Mouse (Mus musculus) left cerebral cortex, postnatal 25 days (tissue): Measurements from ENCODE around the gene Ccdc57. TPM values are rescaled to one million over a fixed set of nuclear protein-coding genes. Genes with fewer than 3 reads are reported as not detected.

Experiments used
- DNase-seq, 2 experiments: peaks; one replicate each; pipeline ENCODE4 v3.0.0; 2022; ENCODE audit warnings: low spot score in 2 of 2, mixed read lengths in 1 of 2
- intact Hi-C: fragments of 180-260 bp; cut with DNase I; formaldehyde crosslinking; loops from one replicate; pipeline ENCODE4 v1.15.1; 2025
- total RNA-seq, 2 experiments: library from RNA; stranded (reverse); gene quantifications; 2 replicates each; pipeline ENCODE4 v1.2.3; 2021

Gene Ccdc57
- total RNA-seq, 2 experiments from 2014 or later = 6.7 to 8.0 TPM

DNA sequence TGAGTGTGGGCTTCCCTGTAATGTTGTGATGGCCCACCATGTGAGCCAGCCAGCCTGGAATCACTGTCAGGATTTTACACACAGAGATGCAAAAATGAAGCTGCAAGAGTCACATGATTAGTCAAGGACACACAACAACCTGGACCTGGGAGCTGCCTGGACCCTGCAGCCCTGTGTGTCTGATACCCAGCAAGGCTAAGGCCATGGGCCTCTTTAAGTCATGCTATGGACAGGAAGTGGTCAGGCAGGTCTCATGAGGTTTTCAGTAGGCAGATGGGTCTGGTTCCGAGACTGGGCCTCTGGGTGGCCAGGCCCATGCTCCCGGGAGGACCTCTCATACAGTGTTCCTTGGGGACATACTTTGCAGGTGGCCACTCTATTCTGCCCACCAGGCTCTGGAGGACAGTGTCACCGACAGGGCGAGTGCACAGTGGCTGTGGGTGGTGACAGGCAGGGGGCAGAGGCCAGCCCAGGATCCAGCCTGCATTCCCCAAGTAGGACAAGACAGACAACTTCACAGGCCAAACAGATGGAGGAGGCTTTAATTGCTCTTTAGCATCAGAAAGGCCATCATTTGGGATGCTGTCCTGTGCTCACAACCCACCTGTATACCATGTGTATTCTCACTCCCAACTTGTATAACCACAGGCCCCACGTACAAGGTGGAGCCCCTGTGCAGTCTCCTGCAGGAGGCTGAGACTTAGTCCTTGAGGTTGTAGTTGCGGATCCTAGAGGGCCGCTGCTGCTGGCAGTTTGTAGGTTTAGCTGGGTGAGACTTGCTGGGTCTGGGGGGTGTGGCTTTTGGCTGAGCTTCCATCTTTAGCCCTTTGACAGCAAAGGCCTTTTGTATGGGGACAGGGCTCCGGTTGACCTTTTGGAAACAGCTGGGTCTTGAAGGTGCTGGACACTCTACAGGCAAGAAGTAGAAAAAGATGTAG lies 106.4 kb downstream of the Ccdc57 start:
- intact Hi-C loops = no loop called here
- no peak for DNase-seq

DNA sequence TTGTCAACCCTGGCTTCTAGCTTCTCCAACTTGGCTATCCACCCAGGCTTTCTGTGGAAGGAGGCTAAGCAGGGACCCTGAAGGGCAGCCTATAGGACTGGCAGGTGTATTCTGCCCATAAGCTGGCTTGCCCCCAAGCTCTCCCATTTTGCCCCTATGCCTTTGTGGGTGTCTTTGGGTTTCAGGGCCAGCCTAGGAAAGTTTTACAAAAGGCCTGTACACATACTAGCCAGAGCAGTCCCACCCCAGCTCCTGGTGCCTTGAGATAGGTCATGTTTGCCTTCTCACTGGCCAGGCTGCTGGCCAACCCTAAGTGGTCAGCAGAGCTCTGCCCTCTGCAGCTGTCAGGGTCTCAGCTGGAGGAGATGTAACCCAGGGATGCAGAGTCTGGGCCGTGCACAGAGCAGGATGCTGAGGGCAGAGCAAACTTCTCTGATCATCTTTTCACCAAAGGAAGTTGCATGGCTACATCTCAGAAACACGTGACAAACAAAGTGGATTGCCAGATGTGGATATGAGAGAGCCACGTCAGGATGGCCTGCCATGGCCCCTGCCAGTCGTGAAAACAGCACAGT lies 107.3 kb downstream of the Ccdc57 start:
- intact Hi-C loops = no loop called here
- DNase-seq = no peak

- no peak for DNase-seq
- intact Hi-C loops = no loop called here
Observed at GRCm38 (mm10) chr11:120824787-120825288, 107.8 kb downstream of the Ccdc57 start.

GRCm38 (mm10) chr11:120823956-120824786 lies 108.5 kb downstream of the Ccdc57 start, which contains the start of gene Fasn:
TSS of gene Fasn (minus strand) at chr11:120824547.
- intact Hi-C loops = no loop called here
- DNase-seq = peak; percentile 99

GRCm38 (mm10) chr11:120823551-120823947 lies 109.1 kb downstream of the Ccdc57 start:
- intact Hi-C loops = no loop called here

GRCm38 (mm10) chr11:120822831-120823550 lies 109.7 kb downstream of the Ccdc57 start:
- no peak for DNase-seq

More at GRCm38 (mm10) chr11:120823551-120823947, 109.1 kb downstream of the Ccdc57 start:
- DNase-seq = no peak

DNA sequence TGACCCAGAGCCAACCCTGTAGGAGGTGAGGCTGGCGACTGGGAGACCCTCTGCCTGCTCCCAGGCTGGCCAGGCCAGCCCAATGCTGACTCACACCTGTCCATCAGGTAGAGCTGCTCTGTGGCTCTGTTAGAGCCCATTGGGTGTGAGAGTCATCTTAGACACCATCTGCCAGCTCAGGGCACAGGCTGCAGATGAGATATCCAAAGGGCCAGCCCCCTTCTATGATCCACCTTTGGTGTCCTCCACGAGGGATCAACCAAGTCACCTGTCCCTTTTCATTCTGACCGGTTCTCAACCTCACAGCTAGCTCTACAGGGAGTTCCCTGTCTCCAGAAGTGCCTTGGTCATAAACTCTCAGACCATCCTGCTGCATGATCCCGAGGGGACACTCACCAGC lies 110.4 kb downstream of the Ccdc57 start:
- intact Hi-C loops = no loop called here
- no peak for DNase-seq

More at GRCm38 (mm10) chr11:120822831-120823550, 109.7 kb downstream of the Ccdc57 start:
- intact Hi-C loops = no loop called here

DNA sequence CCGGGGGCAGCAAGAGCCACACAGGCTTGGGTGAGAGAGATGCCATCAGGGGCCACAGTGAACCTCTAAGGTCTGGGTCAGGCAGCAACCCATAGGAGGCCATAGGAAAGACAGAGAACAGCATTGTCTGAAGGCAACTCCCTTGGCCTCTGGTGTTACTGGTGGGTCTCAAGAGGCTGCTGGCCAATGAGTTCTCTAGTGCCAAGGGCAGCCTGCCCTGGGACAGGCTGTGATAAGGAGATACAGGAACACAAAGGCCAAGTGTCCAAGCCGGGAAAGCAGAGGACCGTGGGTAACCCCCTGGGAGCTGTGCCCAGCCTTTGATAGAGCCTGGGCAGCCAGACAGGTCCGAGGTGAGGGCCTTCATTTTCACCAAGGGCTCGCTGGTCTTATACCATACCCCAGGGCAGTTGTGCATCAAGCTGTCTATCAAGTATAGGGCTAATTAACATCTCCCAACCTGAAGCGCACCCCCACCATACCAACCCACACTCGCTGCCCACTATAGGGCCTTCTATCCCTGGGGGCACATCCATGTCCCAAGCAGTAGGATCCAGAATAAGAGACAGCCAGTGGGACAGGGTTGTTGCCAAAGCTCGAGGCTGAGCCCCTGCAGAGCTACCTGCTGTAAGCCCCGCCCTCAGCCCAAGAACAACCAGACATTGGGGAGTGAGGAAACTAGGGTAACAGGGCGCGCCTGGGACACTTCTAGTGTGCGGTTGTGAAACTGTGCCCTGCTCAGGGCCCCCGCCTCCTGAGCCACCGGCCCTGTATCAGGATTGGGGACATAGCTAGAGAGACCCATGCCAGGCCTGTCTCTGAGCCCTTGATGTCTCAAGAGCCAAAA lies 111.4 kb downstream of the Ccdc57 start:
- DNase-seq = no peak
- intact Hi-C loops = no loop called here

GRCm38 (mm10) chr11:120820546-120820945 lies 112.1 kb downstream of the Ccdc57 start:
- intact Hi-C loops = no loop called here
- DNase-seq = no peak

DNA sequence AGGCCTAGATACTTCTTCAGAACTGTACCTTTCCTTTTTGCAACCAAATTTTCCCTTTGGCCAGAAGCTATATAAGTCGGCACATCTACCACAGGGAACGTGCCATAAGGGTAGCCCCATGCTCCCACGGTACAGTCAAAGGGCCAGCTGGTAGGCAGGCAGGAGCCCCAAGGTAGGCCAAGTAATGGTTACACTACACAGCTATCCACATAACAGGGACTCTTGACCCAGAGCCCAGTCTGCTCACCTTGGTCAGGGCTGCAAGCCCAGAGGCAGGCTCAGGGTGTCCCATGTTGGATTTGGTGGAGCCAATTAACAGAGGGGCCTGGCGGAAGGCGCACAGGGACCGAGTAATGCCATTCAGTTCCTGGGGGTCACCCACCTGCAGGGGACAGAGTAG lies 113.1 kb downstream of the Ccdc57 start:
- DNase-seq = no peak
- intact Hi-C loops = no loop called here

GRCm38 (mm10) chr11:120818251-120818650 lies 114.4 kb downstream of the Ccdc57 start:
- intact Hi-C loops = no loop called here
- DNase-seq = no peak

DNA sequence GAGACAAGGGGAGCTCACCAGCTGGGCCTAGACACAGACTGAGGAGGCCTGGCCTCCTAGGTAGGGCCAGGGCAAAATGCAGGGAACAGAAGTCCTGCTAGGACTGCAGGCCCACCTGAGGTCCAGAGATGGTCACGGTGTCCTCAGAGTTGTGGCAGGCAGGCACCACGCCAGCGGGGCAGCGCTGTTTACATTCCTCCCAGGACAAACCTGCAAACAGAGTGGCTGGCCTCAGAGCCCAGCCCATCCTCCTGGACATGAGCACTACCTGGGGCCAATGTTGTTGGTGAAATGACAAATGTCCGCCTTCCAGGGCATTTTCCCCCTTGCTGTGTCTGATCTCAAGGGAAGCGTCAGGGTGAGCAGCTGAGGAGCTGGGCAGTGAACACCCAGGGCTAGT lies 115.3 kb downstream of the Ccdc57 start:
- DNase-seq = no peak
- intact Hi-C loops = no loop called here

GRCm38 (mm10) chr11:120812068-120812467 lies 120.6 kb downstream of the Ccdc57 start:
- intact Hi-C loops = no loop called here
- peak in 1 of 2 experiments; percentile 35 for DNase-seq

DNA sequence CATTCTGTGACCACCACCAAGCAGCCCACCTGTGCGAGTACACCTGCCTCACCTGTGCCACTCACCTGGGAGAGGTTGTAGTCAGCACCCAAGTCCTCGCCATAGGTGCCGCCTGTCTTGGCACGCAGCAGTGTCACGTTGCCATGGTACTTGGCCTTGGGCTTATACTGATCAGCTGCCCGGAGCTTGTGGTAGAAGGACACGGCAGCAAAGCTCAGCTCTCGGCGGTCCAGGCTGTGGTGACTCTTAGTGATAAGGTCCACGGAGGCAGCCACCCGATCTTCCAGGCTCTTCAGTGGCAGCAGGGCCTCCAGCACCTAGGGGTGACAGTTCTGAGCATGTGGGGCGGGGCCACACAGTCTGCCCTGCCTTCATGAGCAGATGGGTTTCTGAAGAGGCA lies 124.7 kb downstream of the Ccdc57 start:
- intact Hi-C loops = no loop called here
- no peak for DNase-seq

DNA sequence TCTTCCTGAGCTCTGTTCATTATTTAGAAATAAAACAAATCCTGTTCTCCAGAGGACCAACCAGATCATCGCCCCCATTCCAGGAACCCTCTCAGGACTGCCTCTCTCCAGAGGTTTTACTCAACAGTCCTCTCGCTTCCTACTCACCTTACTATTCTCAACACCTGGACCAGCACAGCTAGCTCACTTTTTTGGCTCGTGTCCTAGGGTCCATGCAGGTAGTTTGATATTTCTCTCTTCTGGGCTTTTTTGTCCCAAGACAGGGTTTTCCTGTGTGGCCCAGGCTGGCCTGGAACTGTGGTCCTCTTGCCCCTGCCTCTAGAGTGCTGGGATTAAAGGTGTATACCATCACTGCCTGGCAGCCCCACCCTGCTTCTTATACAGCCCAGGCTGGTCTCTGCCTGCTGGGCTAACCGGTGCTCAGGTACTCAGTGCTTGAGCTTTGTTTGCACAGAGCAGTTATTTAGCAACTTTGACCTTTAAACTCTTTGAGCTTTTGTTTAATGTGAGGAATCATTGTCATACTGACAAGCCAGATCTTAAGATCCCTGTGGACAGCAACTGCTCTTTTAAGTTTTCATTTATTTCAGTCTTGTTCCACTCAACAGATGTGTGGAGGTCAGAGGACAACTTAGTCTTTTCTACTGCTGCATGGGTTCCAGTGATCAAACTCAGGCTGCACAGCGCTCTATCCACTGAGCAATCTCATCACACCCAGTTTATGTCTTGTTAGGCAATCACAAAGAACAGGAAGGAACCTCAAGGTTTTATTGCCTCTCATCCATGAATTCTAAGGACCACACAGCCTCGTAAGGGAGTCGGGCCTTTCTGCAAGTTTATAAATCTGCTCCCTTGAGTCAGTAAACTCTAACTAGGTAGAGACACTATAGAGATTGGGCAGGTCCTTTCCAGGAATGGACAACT lies 127.0 kb downstream of the Ccdc57 start:
- intact Hi-C loops = no loop called here

GRCm38 (mm10) chr11:120804769-120805168 lies 127.9 kb downstream of the Ccdc57 start:
- DNase-seq = no peak
- intact Hi-C loops = no loop called here

More for the DNA sequence above, 127.0 kb downstream of the Ccdc57 start:
- no peak for DNase-seq

GRCm38 (mm10) chr11:120804274-120804673 lies 128.4 kb downstream of the Ccdc57 start:
- intact Hi-C loops = no loop called here
- no peak for DNase-seq
